Mouse (Mus musculus) heart, embryonic 10.5 days (tissue): ENCODE measurements around the gene Isca1. TPM values are rescaled to one million over a fixed set of nuclear protein-coding genes. Genes with fewer than 3 reads are reported as not detected.
A peak's percentile ranks its signal among the peaks of the same experiment; 100 is the strongest.
"Not testable (repeated sequence)": the region's sequence is repeated elsewhere in the genome, so short reads cannot be mapped to it uniquely, and the experiment has no call there.

Experiments
- DNase-seq: peaks from one replicate; pipeline ENCODE4 v3.0.0-alpha.2; 2017; ENCODE audit warnings: low spot score
- H3K27ac ChIP-seq: fragments of 300-500 bp; sonication (generic); 2 replicates; pipeline ENCODE4 v1.5.1; 2016; ENCODE audit warnings: mild to moderate bottlenecking
- H3K27me3 ChIP-seq: fragments of 300-500 bp; sonication (generic); 2 replicates; pipeline ENCODE4 v1.6.1; 2016; ENCODE audit warnings: mild to moderate bottlenecking; ENCODE audit not compliant: poor library complexity, insufficient read depth, severe bottlenecking
- H3K36me3 ChIP-seq: fragments of 300-500 bp; sonication (generic); 2 replicates; pipeline ENCODE4 v1.6.1; 2016; ENCODE audit warnings: mild to moderate bottlenecking, moderate library complexity
- H3K4me1 ChIP-seq: fragments of 300-500 bp; sonication (generic); 2 replicates; pipeline ENCODE4 v1.6.1; 2016; ENCODE audit warnings: mild to moderate bottlenecking
- H3K4me3 ChIP-seq: fragments of 300-500 bp; sonication (generic); 2 replicates; pipeline ENCODE4 v1.5.1; 2016; ENCODE audit warnings: mild to moderate bottlenecking, moderate library complexity
- H3K9me3 ChIP-seq: fragments of 300-500 bp; sonication (generic); 2 replicates; pipeline ENCODE4 v1.6.1; 2016; ENCODE audit warnings: mild to moderate bottlenecking, moderate library complexity
- WGBS: fragments of 180-500 bp; shearing (Covaris S2); methylation state at CpG from one replicate; pipeline ENCODE4 v1.1.7; 2016; 5-methylcytosine and 5-hydroxymethylcytosine counted together
- polyA plus RNA-seq: library from polyadenylated mRNA; unstranded; fragments of >200 nt; fragmentation: Nextera tagmentation; extraction: Ambion mirVana; gene quantifications from 2 replicates; pipeline ENCODE4 v1.2.1, GENCODE M21; 2016

The Isca1 gene
- polyA plus RNA-seq, 1 experiment from 2014 or later: 128 TPM

- H3K9me3 ChIP-seq: no peaks in the 10 kb centered on the region
- H3K27me3 ChIP-seq: no peaks in the 10 kb centered on the region
- H3K4me3 ChIP-seq: no peak overlapping the region
- no peak for DNase-seq
- no peaks in the 10 kb centered on the region for H3K36me3 ChIP-seq
- 0 out of 2 replicates have a peak, but pooled peaks cover 3% of the 10 kb centered on the region for H3K4me1 ChIP-seq
- WGBS: 77% methylated on average over 4 of the region's 4 CpGs
- no peak overlapping the region for H3K27ac ChIP-seq
These were observed 30.2 kb downstream of the Isca1 start for GRCm38 (mm10) chr13:59739397-59739796.

GRCm38 (mm10) chr13:59738455-59738854 is 31.2 kb downstream of the Isca1 start:
- Histone ChIP-seq H3K9me3 (no peaks in the 10 kb centered on the region), H3K4me3 (no peak overlapping the region), H3K27ac (0 out of 2 replicates have a peak overlapping the region, but pooled peaks have one; percentile 18), H3K36me3 (no peaks in the 10 kb centered on the region), H3K27me3 (no peaks in the 10 kb centered on the region), H3K4me1 (0 out of 2 replicates have a peak, but pooled peaks cover 3% of the 10 kb centered on the region)
- no peak for DNase-seq
- 68% methylated on average over 2 of the region's 2 CpGs for WGBS

GRCm38 (mm10) chr13:59735190-59735589 is 34.4 kb downstream of the Isca1 start:
- peak; percentile 82 for DNase-seq
- Histone ChIP-seq H3K4me1 (peaks cover 6% of the 10 kb centered on the region; the same call in 1 of the 2 replicates), H3K27ac (no peak overlapping the region; the same call in 1 of the 2 replicates), H3K9me3 (no peaks in the 10 kb centered on the region), H3K4me3 (no peak overlapping the region), H3K36me3 (no peaks in the 10 kb centered on the region), H3K27me3 (0 out of 2 replicates have a peak, but pooled peaks cover 3% of the 10 kb centered on the region)
- WGBS: 31% methylated on average over 3 of the region's 3 CpGs

GRCm38 (mm10) chr13:59734347-59734746 is 35.3 kb downstream of the Isca1 start:
- not testable (repeated sequence) for H3K4me3 ChIP-seq, H3K36me3 ChIP-seq, H3K27me3 ChIP-seq, H3K27ac ChIP-seq, DNase-seq, H3K9me3 ChIP-seq, H3K4me1 ChIP-seq
- 35% methylated on average over 6 of the region's 6 CpGs for WGBS

- Histone ChIP-seq H3K4me1 (peaks cover 6% of the 10 kb centered on the region; the same call in 1 of the 2 replicates), H3K27ac (no peak overlapping the region), H3K9me3 (no peaks in the 10 kb centered on the region), H3K36me3 (no peaks in the 10 kb centered on the region), H3K27me3 (peaks cover 14% of the 10 kb centered on the region; the same call in 1 of the 2 replicates), H3K4me3 (no peak overlapping the region)
- DNase-seq: no peak
- 73% methylated on average over 4 of the region's 4 CpGs for WGBS
These were observed 35.7 kb downstream of the Isca1 start for GRCm38 (mm10) chr13:59733936-59734335.

GRCm38 (mm10) chr13:59731652-59732051 is 38.0 kb downstream of the Isca1 start, which contains the start of gene Spata31d1d:
Spata31d1d (minus strand) TSS chr13:59731752.
- peaks cover 31% of the 10 kb centered on the region for H3K27me3 ChIP-seq
- 42% methylated on average over 7 of the region's 7 CpGs for WGBS
- H3K4me3 ChIP-seq: no peak within 1 kb of the TSS
- H3K9me3 ChIP-seq: no peaks in the 10 kb centered on the region
- H3K36me3 ChIP-seq: no peaks in the 10 kb centered on the region
- DNase-seq: no peak
- H3K4me1 ChIP-seq: peaks cover 17% of the 10 kb centered on the region
- no peak within 1 kb of the TSS for H3K27ac ChIP-seq

GRCm38 (mm10) chr13:59728378-59729093 is 41.1 kb downstream of the Isca1 start:
- WGBS: 18% methylated on average over 7 of the region's 7 CpGs

GRCm38 (mm10) chr13:59726139-59726867 is 43.3 kb downstream of the Isca1 start:
- peaks cover 23% of the 10 kb centered on the region for H3K4me1 ChIP-seq
- H3K27me3 ChIP-seq: peaks cover 48% of the 10 kb centered on the region
- no peaks in the 10 kb centered on the region for H3K9me3 ChIP-seq
- WGBS: 23% methylated on average over 29 of the region's 29 CpGs
- peak overlapping the region; percentile 60; the same call in 1 of the 2 replicates for H3K27ac ChIP-seq
- no peak for DNase-seq
- no peaks in the 10 kb centered on the region for H3K36me3 ChIP-seq
- peak overlapping the region; percentile 46 for H3K4me3 ChIP-seq

More at GRCm38 (mm10) chr13:59728378-59729093, 41.1 kb downstream of the Isca1 start:
- Histone ChIP-seq H3K4me3 (no peak overlapping the region), H3K27me3 (peaks cover 48% of the 10 kb centered on the region), H3K9me3 (no peaks in the 10 kb centered on the region), H3K36me3 (no peaks in the 10 kb centered on the region), H3K4me1 (peaks cover 26% of the 10 kb centered on the region), H3K27ac (peak overlapping the region; percentile 69)
- DNase-seq: peak; percentile 91

GRCm38 (mm10) chr13:59722089-59722488 is 47.5 kb downstream of the Isca1 start:
- Histone ChIP-seq H3K4me1 (peaks cover 19% of the 10 kb centered on the region), H3K27me3 (peaks cover 25% of the 10 kb centered on the region)
- not testable (repeated sequence) for H3K4me3 ChIP-seq, H3K27ac ChIP-seq, H3K9me3 ChIP-seq, H3K36me3 ChIP-seq, DNase-seq
- 80% methylated on average over 1 of the region's 1 CpGs for whole genome bisulfite sequencing

GRCm38 (mm10) chr13:59719475-59719874 is 50.1 kb downstream of the Isca1 start:
- H3K4me3 ChIP-seq: no peak overlapping the region
- 0 out of 2 replicates have a peak, but pooled peaks cover 9% of the 10 kb centered on the region for H3K4me1 ChIP-seq
- no peaks in the 10 kb centered on the region for H3K9me3 ChIP-seq
- DNase-seq: no peak
- H3K27ac ChIP-seq: no peak overlapping the region
- WGBS: 91% methylated on average over 1 of the region's 1 CpGs
- H3K36me3 ChIP-seq: no peaks in the 10 kb centered on the region
- H3K27me3 ChIP-seq: peaks cover 13% of the 10 kb centered on the region; the same call in 1 of the 2 replicates

- not testable (repeated sequence) for H3K27ac ChIP-seq, H3K9me3 ChIP-seq, H3K4me3 ChIP-seq, DNase-seq, H3K36me3 ChIP-seq, H3K4me1 ChIP-seq
- WGBS: 30% methylated on average over 6 of the region's 6 CpGs
- peaks cover 16% of the 10 kb centered on the region; the same call in 1 of the 2 replicates for H3K27me3 ChIP-seq
These were observed 50.7 kb downstream of the Isca1 start for GRCm38 (mm10) chr13:59718857-59719440.

GRCm38 (mm10) chr13:59713710-59714109 is 55.9 kb downstream of the Isca1 start:
- Histone ChIP-seq H3K9me3 (no peaks in the 10 kb centered on the region), H3K36me3 (no peaks in the 10 kb centered on the region), H3K27me3 (peaks cover 24% of the 10 kb centered on the region), H3K27ac (no peak overlapping the region), H3K4me3 (no peak overlapping the region), H3K4me1 (no peaks in the 10 kb centered on the region)
- 36% methylated on average over 3 of the region's 3 CpGs for WGBS
- DNase-seq: no peak

GRCm38 (mm10) chr13:59711984-59712383 is 57.6 kb downstream of the Isca1 start, which contains the start of gene Spata31d1b:
Spata31d1b (plus strand) TSS chr13:59712284.
- not testable (repeated sequence) for DNase-seq, H3K4me3 ChIP-seq, H3K27ac ChIP-seq, H3K36me3 ChIP-seq, H3K9me3 ChIP-seq, H3K4me1 ChIP-seq
- 66% methylated on average over 3 of the region's 3 CpGs for WGBS
- peaks cover 20% of the 10 kb centered on the region for H3K27me3 ChIP-seq
